In the genomic region with DNA sequence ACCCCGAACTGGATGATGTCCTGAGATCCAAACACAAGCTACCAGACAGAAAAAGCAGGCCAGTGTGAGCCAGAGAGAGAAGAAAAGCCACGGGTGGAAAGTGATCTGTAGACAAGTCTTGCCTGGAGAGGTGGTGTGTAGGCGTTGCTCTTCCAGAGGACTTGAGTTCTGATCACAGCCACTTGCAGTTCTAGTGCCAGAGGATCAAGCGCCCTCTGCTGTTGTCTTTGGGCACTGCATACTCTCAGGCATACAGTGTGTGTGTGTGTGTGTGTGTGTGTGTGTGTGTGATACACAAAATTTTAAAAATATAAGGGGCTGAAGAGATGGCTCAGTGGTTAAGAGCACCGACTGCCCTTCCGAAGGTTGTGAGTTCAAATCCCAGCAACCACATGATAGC, we compare ENCODE assay signal across 10 mouse cellular contexts. TPM values are rescaled to one million over a fixed set of nuclear protein-coding genes. Genes with fewer than 3 reads are reported as not detected.
DNase-seq lines count a peak whose midpoint lies in the region; ATAC-seq and TF ChIP-seq lines count a peak whose summit lies in the region.
"Had no signal": no experiment of that assay in that cellular context is flagged by ENCODE, and none has a peak within 500 bp of the region (broad histone marks: within the 10 kb centered on the region; RNA-seq: fewer than 3 reads in every experiment).

No protein-coding gene starts in this region.

- H3K4me2 ChIP-seq in hindbrain, embryonic 16.5 days (ENCODE audit: low read length): no peak overlapping the region
- H3K4me2 ChIP-seq: liver, embryonic 15.5 days had no signal

- no peak overlapping the region for H3K4me3 ChIP-seq in hindbrain, embryonic 10.5 days
- H3K4me3 ChIP-seq in hindbrain, embryonic 16.5 days (ENCODE audit: low read length): no peak overlapping the region
- H3K4me3 ChIP-seq in testis, adult 2 months (ENCODE audit: control insufficient read depth, low read depth, low read length): peak overlapping the region; percentile 0; the same call in 1 of the 2 replicates
- H3K4me3 ChIP-seq in limb, embryonic 10.5 days: no peak overlapping the region
- H3K4me3 ChIP-seq: liver, embryonic 15.5 days had no signal

- WGBS in hindbrain, embryonic 10.5 days: 84% methylated on average over 6 of the region's 6 CpGs
- WGBS in hindbrain, embryonic 16.5 days: 85% methylated on average over 6 of the region's 6 CpGs
- WGBS in limb, embryonic 10.5 days: 88% methylated on average over 6 of the region's 6 CpGs

- no peak overlapping the region for H3K27ac ChIP-seq in hindbrain, embryonic 10.5 days
- H3K27ac ChIP-seq in hindbrain, embryonic 16.5 days (ENCODE audit: low read depth, low read length): no peak overlapping the region
- H3K27ac ChIP-seq in testis, adult 2 months (ENCODE audit: control insufficient read depth, insufficient read depth, low read depth, low read length): no peak overlapping the region
- H3K27ac ChIP-seq in limb, embryonic 10.5 days: no peak overlapping the region
- H3K27ac ChIP-seq: liver, embryonic 15.5 days had no signal

- peak; percentile 22 for DNase-seq in hindbrain, embryonic 10.5 days (ENCODE audit: low spot score)
- no peak for DNase-seq in testis, postnatal 14 days (ENCODE audit: low spot score)
- DNase-seq in limb, embryonic 10.5 days (ENCODE audit: low spot score): peak; percentile 40
- no peak for DNase-seq in frontal cortex, postnatal 25 days (ENCODE audit: low spot score in 2 of 2)
- DNase-seq in left cerebral cortex, postnatal 4 days: no peak
- DNase-seq: heart, postnatal 14 days had no signal

- peak; percentile 63; the same call in 1 of the 2 replicates for TF ChIP-seq CTCF in testis, adult 2 months (IDR thresholded peaks at IDR 0.05; ENCODE audit: control insufficient read depth, insufficient read depth, insufficient replicate concordance, low read depth, low read length)

- H3K4me1 ChIP-seq in hindbrain, embryonic 10.5 days (replicated peaks): peaks cover 25% of the 10 kb centered on the region
- peaks cover 3% of the 10 kb centered on the region; the same call in 1 of the 2 replicates for H3K4me1 ChIP-seq in hindbrain, embryonic 16.5 days (ENCODE audit: control insufficient read depth, insufficient read depth, low read depth, low read length)
- H3K4me1 ChIP-seq in testis, adult 2 months (ENCODE audit: control insufficient read depth, insufficient read depth, low read length): peaks cover 5% of the 10 kb centered on the region
- peaks cover 11% of the 10 kb centered on the region for H3K4me1 ChIP-seq in limb, embryonic 10.5 days

- H3K9ac ChIP-seq in hindbrain, embryonic 16.5 days (ENCODE audit: low read depth, low read length): no peak overlapping the region
- H3K9ac ChIP-seq: liver, embryonic 15.5 days had no signal

- no peaks in the 10 kb centered on the region for H3K27me3 ChIP-seq in hindbrain, embryonic 10.5 days (ENCODE audit: insufficient read depth, poor library complexity, severe bottlenecking)
- H3K27me3 ChIP-seq in hindbrain, embryonic 16.5 days (replicated peaks; ENCODE audit: control insufficient read depth, insufficient read depth, low read length): no peaks in the 10 kb centered on the region
- no peaks in the 10 kb centered on the region for H3K27me3 ChIP-seq in testis, adult 2 months (ENCODE audit: control insufficient read depth, insufficient read depth, low read length)
- H3K27me3 ChIP-seq in limb, embryonic 10.5 days (ENCODE audit: low read depth, poor library complexity, severe bottlenecking): no peaks in the 10 kb centered on the region
- H3K27me3 ChIP-seq: liver, embryonic 15.5 days had no signal

- intact Hi-C loops in left cerebral cortex, postnatal 4 days (cut with DNase I): no loop called here

- no peak for TF ChIP-seq POLR2A in testis, adult 2 months (IDR thresholded peaks at IDR 0.05; ENCODE audit: control insufficient read depth, low read depth, low read length)

- H3K36me3 ChIP-seq in hindbrain, embryonic 10.5 days: no peaks in the 10 kb centered on the region
- no peaks in the 10 kb centered on the region for H3K36me3 ChIP-seq in hindbrain, embryonic 16.5 days (ENCODE audit: control insufficient read depth, insufficient read depth, low read length)
- no peaks in the 10 kb centered on the region for H3K36me3 ChIP-seq in testis, adult 2 months (ENCODE audit: control insufficient read depth, insufficient read depth, low read length)
- H3K36me3 ChIP-seq in limb, embryonic 10.5 days: no peaks in the 10 kb centered on the region
- H3K36me3 ChIP-seq: liver, embryonic 15.5 days had no signal

- no peaks in the 10 kb centered on the region for H3K9me3 ChIP-seq in hindbrain, embryonic 10.5 days
- no peaks in the 10 kb centered on the region for H3K9me3 ChIP-seq in hindbrain, embryonic 16.5 days (ENCODE audit: control insufficient read depth, low read length)
- no peaks in the 10 kb centered on the region for H3K9me3 ChIP-seq in limb, embryonic 10.5 days (replicated peaks)
- H3K9me3 ChIP-seq: liver, embryonic 15.5 days had no signal

- ATAC-seq in hindbrain, embryonic 16.5 days: no peak
- no peak for ATAC-seq in erythroid progenitor cell, adult 5-6 weeks (replicated peaks; ENCODE audit: low FRiP score, poor library complexity, severe bottlenecking)

RNA-seq across cellular contexts. Expression of gene 1700016D06Rik, which starts 11.4 kb away (rescaled TPM):
- 0.22 TPM in 1 of 2 replicates, not detected in the other for polyA plus RNA-seq in hindbrain, embryonic 10.5 days (2016; fragmentation: Nextera tagmentation; extraction: Ambion mirVana)
- 0.22 TPM in 1 of 2 replicates, not detected in the other for polyA plus RNA-seq in hindbrain, embryonic 16.5 days (2015; fragmentation: Nextera tagmentation; extraction: Ambion mirVana)
- polyA plus RNA-seq in testis, adult 2 months (2012; rRNA removed): 38.4 and 47.0 TPM in 2 replicates
- polyA plus RNA-seq in limb, embryonic 10.5 days (2016; fragmentation: Nextera tagmentation; extraction: Ambion mirVana): 0.21 TPM in 1 of 2 replicates, not detected in the other
- not detected in 2 replicates for total RNA-seq in erythroid progenitor cell, adult 5-6 weeks (2015; ENCODE audit: low replicate concordance)
- total RNA-seq in erythroid progenitor cell, adult 5-6 weeks (2017; ENCODE audit: low replicate concordance): not detected in 2 replicates
- not detected for total RNA-seq in left cerebral cortex, postnatal 4 days (2021)
- total RNA-seq: heart, postnatal 14 days had no signal
- polyA plus RNA-seq: liver, embryonic 15.5 days had no signal

RNA-seq across cellular contexts. Expression of gene Arhgef7, which starts 15.3 kb away (rescaled TPM):
- 50.5 and 55.4 TPM in 2 replicates for polyA plus RNA-seq in hindbrain, embryonic 10.5 days (2016; fragmentation: Nextera tagmentation; extraction: Ambion mirVana)
- 57.4 and 68.5 TPM in 2 replicates for polyA plus RNA-seq in hindbrain, embryonic 16.5 days (2015; fragmentation: Nextera tagmentation; extraction: Ambion mirVana)
- polyA plus RNA-seq in testis, adult 2 months (2012; rRNA removed): 19.9 TPM in 2 replicates
- 52.4 and 59.1 TPM in 2 replicates for polyA plus RNA-seq in limb, embryonic 10.5 days (2016; fragmentation: Nextera tagmentation; extraction: Ambion mirVana)
- 4.3 and 12.2 TPM in 2 replicates for total RNA-seq in erythroid progenitor cell, adult 5-6 weeks (2015; ENCODE audit: low replicate concordance)
- total RNA-seq in erythroid progenitor cell, adult 5-6 weeks (2017; ENCODE audit: low replicate concordance): 12.9 and 15.0 TPM in 2 replicates
- total RNA-seq in left cerebral cortex, postnatal 4 days (2021): 100 to 1,000 TPM; 215 to 219 TPM

Comparison
In these comparisons a context has a peak if more than half of its experiments do, and no peak if none do; other contexts are left out.
1. DNase-seq: peak in hindbrain, embryonic 10.5 days (single experiment) and limb, embryonic 10.5 days (single experiment); none in testis, postnatal 14 days (single experiment), frontal cortex, postnatal 25 days (0 of 2) and left cerebral cortex, postnatal 4 days (single experiment).
2. RNA of gene 1700016D06Rik, which starts 11.4 kb away (polyA plus RNA-seq): 38.4 to 47.0 TPM in testis, adult 2 months; 0.22 TPM in hindbrain, embryonic 16.5 days, 0.22 TPM in hindbrain, embryonic 10.5 days and 0.21 TPM in limb, embryonic 10.5 days; every median in the first group is over 10 times any median in the second.